Mouse (Mus musculus) limb, embryonic 14.5 days (tissue): Measurements from ENCODE around the gene Rnf220. TPM values are rescaled to one million over a fixed set of nuclear protein-coding genes. Genes with fewer than 3 reads are reported as not detected.

Experiments
- ATAC-seq: fragments of 200-750 bp; cut with Nextera tagmentation; 2 replicates; pipeline ENCODE4 v1.8.0; 2017; ENCODE audit warnings: low read depth, moderate number of reproducible peaks, moderate TSS enrichment; ENCODE audit not compliant: low FRiP score
- DNase-seq: peaks from one replicate; pipeline ENCODE4 v3.0.0-alpha.2; 2015; ENCODE audit warnings: low spot score
- H3K27ac ChIP-seq: fragments of 300-500 bp; sonication (generic); replicated peaks from 2 replicates; pipeline ENCODE4 v1.5.1; 2014; ENCODE audit warnings: low read depth, mild to moderate bottlenecking, low read length, moderate library complexity, mixed read lengths
- H3K27me3 ChIP-seq: fragments of 300-500 bp; sonication (generic); 2 replicates; pipeline ENCODE4 v1.6.1; 2014; ENCODE audit warnings: low read length, mixed read lengths; ENCODE audit not compliant: control insufficient read depth, insufficient read depth
- H3K36me3 ChIP-seq: fragments of 300-500 bp; sonication (generic); 2 replicates; pipeline ENCODE4 v1.6.1; 2014; ENCODE audit warnings: mild to moderate bottlenecking, low read length, moderate library complexity, mixed read lengths; ENCODE audit not compliant: control insufficient read depth, insufficient read depth
- H3K4me1 ChIP-seq: fragments of 300-500 bp; sonication (generic); 2 replicates; pipeline ENCODE4 v1.6.1; 2014; ENCODE audit warnings: antibody characterized with exemption, low read length, mixed read lengths; ENCODE audit not compliant: control insufficient read depth, insufficient read depth
- H3K4me2 ChIP-seq: fragments of 300-500 bp; sonication (generic); replicated peaks from 2 replicates; pipeline ENCODE4 v1.6.1; 2014; ENCODE audit warnings: low read depth, mild to moderate bottlenecking, low read length, moderate library complexity; ENCODE audit not compliant: severe bottlenecking
- H3K4me3 ChIP-seq: fragments of 300-500 bp; sonication (generic); replicated peaks from 2 replicates; pipeline ENCODE4 v1.5.1; 2014; ENCODE audit warnings: low read length
- H3K9ac ChIP-seq: fragments of 300-500 bp; sonication (generic); 2 replicates; pipeline ENCODE4 v1.6.1; 2014; ENCODE audit warnings: mild to moderate bottlenecking, low read depth, low read length, moderate library complexity; ENCODE audit not compliant: severe bottlenecking
- H3K9me3 ChIP-seq: fragments of 300-500 bp; sonication (generic); 2 replicates; pipeline ENCODE4 v1.6.1; 2016; ENCODE audit warnings: low read length; ENCODE audit not compliant: control insufficient read depth
- POLR2A ChIP-seq: fragments of 200-500 bp; IDR thresholded peaks from 2 replicates; pipeline ENCODE4 v1.8.0; 2012; ENCODE audit warnings: inconsistent platforms, mild to moderate bottlenecking, moderate library complexity, borderline replicate concordance; ENCODE audit not compliant: insufficient read depth, insufficient read length; ENCODE audit errors: extremely low read depth
- WGBS: fragments of 180-500 bp; shearing (Covaris S2); extraction: QIAGEN DNeasy Blood & Tissue Kit; methylation state at CpG from one replicate; pipeline ENCODE4 v1.1.7; 2014; 5-methylcytosine and 5-hydroxymethylcytosine counted together
- polyA plus RNA-seq, 2 experiments: library from polyadenylated mRNA; depleted of rRNA in 1 of 2; stranded (reverse) in 1 of 2; unstranded in 1 of 2; fragments of >200 nt; fragmentation: Nextera tagmentation in 1 of 2; extraction: Ambion mirVana in 1 of 2; gene quantifications; 2 replicates each; pipeline versions ENCODE4 v1.2.1 to v1.2.3; 2012 to 2014

Rnf220 gene
- polyA plus RNA-seq, 2 experiments, result 72.8 to 126 TPM

DNA sequence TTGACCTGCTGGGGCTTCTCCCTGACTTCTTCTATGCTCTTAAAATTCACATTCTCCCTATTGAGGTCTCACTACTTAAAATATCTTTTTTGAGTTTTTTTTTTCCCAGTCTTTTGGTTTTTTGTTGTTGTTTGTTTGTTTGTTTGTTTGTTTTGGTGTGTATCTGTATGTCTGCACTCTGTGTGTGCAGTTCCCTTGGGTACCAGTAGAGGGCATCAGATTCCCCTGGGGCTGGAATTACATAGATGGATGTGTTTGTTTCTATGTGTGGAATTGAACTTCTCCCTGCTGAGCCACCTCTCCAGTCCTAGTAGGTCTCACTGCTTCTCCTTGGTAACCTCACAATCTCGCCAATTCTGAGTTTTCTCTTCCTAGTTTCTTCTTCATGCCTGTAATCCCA, 187.4 kb downstream of the Rnf220 start:
- peaks cover 32% of the 10 kb centered on the region for H3K27me3 ChIP-seq

DNA sequence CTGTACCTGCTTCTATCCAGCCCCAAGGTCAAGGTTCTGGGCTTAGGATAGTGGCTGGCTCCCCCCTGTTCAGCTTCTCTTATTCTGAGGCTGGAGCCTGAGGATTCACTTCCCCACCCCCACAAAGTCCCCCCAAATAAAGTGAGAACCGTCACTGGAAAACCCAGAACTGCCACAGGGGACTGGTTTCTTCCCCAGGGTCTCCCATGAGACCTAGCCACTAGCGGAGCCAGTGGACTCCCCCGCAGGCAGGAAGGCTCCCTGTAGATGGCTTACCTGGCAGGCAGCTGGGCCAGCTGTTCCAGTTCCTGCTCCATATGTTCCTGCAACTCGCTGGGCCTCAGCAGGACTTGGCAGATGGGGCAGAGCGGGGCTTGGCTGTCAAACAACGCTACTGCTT, 189.6 kb downstream of the Rnf220 start:
- TF ChIP-seq POLR2A, result no peak
- Histone ChIP-seq H3K9me3 (no peaks in the 10 kb centered on the region), H3K4me1 (peaks cover 9% of the 10 kb centered on the region), H3K27me3 (peaks cover 35% of the 10 kb centered on the region), H3K4me3 (no peak overlapping the region), H3K4me2 (no peak overlapping the region), H3K9ac (no peak overlapping the region), H3K27ac (no peak overlapping the region), H3K36me3 (no peaks in the 10 kb centered on the region)
- DNase-seq, result no peak
- ATAC-seq, result no peak
- WGBS, result 34% methylated on average over 6 of the region's 6 CpGs

More for the DNA sequence above, 187.4 kb downstream of the Rnf220 start:
- Histone ChIP-seq H3K9ac (no peak overlapping the region), H3K27ac (no peak overlapping the region), H3K4me3 (no peak overlapping the region), H3K4me2 (no peak overlapping the region), H3K36me3 (no peaks in the 10 kb centered on the region), H3K9me3 (no peaks in the 10 kb centered on the region), H3K4me1 (peaks cover 13% of the 10 kb centered on the region)
- no peak for ATAC-seq
- TF ChIP-seq POLR2A, result no peak
- WGBS, result 94% methylated on average over 1 of the region's 1 CpGs
- no peak for DNase-seq

DNA sequence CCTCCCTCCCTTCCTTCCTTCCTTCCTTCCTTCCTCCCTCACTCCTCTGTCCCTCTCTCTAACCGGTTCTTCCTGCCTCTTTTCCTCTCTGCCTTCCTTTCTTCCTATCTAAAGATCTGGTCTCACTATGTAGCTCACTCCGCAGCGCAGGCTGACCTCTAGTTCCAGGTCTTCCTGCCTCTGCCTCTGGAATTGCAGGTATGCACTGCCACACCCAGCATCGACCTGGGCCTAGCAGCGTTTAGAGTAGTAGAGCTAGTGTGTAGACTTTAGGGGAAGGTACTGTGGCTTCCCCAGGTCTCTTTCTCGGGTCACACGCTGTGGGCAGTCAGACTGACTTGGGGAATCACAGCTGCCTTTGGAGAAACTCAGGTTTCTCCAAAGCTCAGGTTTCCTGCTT, 191.4 kb downstream of the Rnf220 start:
- H3K4me3 ChIP-seq, result no peak overlapping the region
- DNase-seq (no peak), ATAC-seq (no peak)
- no peak overlapping the region for H3K9ac ChIP-seq
- H3K4me2 ChIP-seq, result no peak overlapping the region
- peaks cover 33% of the 10 kb centered on the region for H3K27me3 ChIP-seq
- no peak for TF ChIP-seq POLR2A
- no peak overlapping the region for H3K27ac ChIP-seq
- H3K9me3 ChIP-seq, result no peaks in the 10 kb centered on the region
- H3K36me3 ChIP-seq, result no peaks in the 10 kb centered on the region
- H3K4me1 ChIP-seq, result peaks cover 4% of the 10 kb centered on the region; the same call in 1 of the 2 replicates
- WGBS, result 41% methylated on average over 6 of the region's 7 CpGs

DNA sequence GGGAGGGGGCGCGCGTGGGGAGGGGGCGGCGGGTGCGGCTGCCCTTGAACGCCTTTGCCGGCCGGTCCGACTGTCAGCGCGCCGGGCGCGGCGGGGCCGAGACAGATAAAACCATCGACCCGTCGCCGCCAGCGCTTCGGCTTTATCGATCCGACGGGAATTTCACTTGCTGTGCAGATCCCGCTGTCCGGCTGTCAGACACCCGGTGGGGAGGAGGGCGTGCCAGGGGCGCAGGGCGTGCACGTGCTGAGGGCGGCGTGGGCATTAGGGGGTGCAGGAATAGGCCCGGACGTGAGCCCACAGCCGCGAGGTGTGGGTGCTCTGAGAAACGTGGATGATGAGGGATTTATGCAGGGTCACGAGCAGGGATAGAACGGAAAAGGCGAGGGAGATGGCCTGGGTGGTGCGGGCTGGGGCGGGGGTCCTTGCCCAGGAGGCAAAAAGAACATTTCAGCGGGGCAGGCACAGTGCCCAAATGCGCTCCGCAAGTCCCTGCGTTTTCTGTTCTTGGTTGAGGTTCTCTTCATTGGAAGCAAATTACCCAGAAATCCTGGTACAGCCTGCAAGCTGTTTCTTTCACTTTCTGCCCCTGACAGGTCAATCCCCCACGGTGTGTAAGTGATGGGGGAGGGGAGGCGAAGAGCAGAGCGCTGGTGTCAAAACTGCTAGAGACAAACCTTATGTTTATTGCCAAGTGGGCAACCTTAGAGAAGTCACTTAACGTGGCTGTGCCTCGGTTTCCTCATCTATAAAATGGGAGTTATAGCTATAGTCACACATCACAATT, 192.4 kb downstream of the Rnf220 start:
- WGBS, result 7% methylated on average over 54 of the region's 54 CpGs
- no peaks in the 10 kb centered on the region for H3K9me3 ChIP-seq
- peak overlapping the region; percentile 52 for H3K9ac ChIP-seq
- H3K36me3 ChIP-seq, result no peaks in the 10 kb centered on the region
- peaks cover 4% of the 10 kb centered on the region; the same call in 1 of the 2 replicates for H3K4me1 ChIP-seq
- ATAC-seq, result peak; percentile 49; the same call in 1 of the 2 replicates
- H3K27me3 ChIP-seq, result peaks cover 33% of the 10 kb centered on the region
- no peak for DNase-seq
- no peak for TF ChIP-seq POLR2A
- H3K27ac ChIP-seq, result no peak overlapping the region
- peak overlapping the region; percentile 77 for H3K4me2 ChIP-seq
- peak overlapping the region; percentile 41 for H3K4me3 ChIP-seq

DNA sequence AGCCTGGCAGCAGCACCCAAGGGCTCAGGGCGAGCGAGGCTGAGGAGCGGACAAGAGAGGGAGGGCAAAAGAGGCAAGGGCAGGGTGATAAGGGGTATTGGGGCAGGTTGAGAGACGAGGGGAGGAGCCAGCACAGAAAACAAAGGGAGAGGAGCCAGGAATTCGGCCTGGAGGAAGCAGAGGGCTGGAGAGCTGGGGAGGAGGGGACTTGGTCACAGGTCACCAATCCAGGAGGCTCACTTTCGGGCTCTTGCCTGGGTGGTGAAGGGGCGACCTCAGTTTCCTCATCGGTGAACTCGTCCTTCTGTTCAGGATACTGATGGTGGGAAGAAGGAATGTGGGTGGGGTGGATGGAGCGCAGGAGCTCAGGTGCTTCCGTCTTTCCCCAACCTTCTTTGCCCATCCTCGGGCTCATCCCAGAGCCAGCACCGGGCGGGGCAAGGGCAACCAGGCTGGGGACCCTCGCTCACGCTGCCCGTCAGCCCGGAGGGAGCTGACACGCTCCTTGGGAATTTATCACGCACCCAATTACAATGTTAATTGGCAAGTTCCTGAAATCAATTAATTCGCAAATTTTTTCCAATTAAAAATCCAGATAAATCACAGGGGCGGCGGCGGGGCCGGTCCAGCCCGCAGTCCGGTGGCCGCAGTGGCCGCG, 193.1 kb downstream of the Rnf220 start:
- ATAC-seq (no peak; the same call in 1 of the 2 replicates), DNase-seq (no peak)
- TF ChIP-seq POLR2A, result no peak
- peak overlapping the region; percentile 41 for H3K4me3 ChIP-seq
- peaks cover 4% of the 10 kb centered on the region; the same call in 1 of the 2 replicates for H3K4me1 ChIP-seq
- H3K27me3 ChIP-seq, result peaks cover 33% of the 10 kb centered on the region
- H3K9me3 ChIP-seq, result no peaks in the 10 kb centered on the region
- no peak overlapping the region for H3K27ac ChIP-seq
- H3K4me2 ChIP-seq, result peak overlapping the region; percentile 77
- peak overlapping the region; percentile 52 for H3K9ac ChIP-seq
- WGBS, result 20% methylated on average over 29 of the region's 30 CpGs
- H3K36me3 ChIP-seq, result no peaks in the 10 kb centered on the region
